Mouse (Mus musculus): Measurements from ENCODE around the gene Fam129b.
A peak's percentile ranks its signal among the peaks of the same experiment; 100 is the strongest.
"Not testable (repeated sequence)": the region's sequence is repeated elsewhere in the genome, so short reads cannot be mapped to it uniquely, and the experiment has no call there.

The Fam129b gene

GRCm38 (mm10) chr2:32875675-32876489 lies at the start of gene Fam129b:
TSS of gene Fam129b (plus strand) at chr2:32876114.
- DNase-seq (ENCODE audit: extremely low read depth, low read depth): no peak

GRCm38 (mm10) chr2:32828979-32829676 lies 46.8 kb upstream of the Fam129b start:
- no peak for DNase-seq (ENCODE audit: extremely low read depth, low read depth)

- no peak for DNase-seq (ENCODE audit: extremely low read depth, low read depth)
Measured at GRCm38 (mm10) chr2:32834496-32834895, 41.4 kb upstream of the Fam129b start.

- DNase-seq (ENCODE audit: extremely low read depth, low read depth): no peak
Measured at GRCm38 (mm10) chr2:32835588-32835987, 40.3 kb upstream of the Fam129b start.

DNA sequence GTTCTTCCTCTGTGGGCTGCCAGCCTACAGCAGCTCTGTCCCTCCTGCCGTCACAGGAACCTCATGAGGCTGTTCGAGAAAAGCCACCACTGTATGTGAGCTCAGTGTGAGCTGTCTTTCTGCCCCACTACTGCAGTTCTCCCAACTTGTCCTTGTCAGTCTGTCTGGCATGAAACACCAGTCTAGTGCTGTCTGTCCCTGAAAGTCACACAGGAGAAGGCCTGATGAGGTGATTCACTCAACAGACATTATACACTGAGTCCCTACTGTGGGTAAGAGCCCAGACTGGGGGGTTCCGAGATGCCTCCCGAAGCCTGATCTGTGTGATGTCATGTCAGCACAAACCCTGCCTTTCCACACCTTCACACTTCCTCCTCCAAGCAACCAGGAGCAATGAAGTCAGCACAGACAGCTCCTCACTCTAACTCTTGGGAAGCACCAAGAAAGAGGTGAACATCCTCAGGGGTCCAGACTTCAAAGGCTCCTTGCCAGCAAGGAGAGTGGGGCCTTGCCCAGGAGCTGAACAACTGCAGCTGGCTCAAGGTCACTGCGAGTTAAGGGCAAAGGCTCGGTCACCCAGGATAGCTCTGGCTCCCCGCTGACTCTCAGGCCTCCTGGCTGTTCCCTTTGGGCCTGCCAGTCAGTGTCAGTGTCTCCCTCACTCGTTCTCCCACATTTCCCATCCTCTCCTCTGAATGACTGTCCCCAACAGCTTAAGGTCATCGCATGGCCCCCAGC lies 37.6 kb upstream of the Fam129b start:
- no peak for DNase-seq (ENCODE audit: extremely low read depth, low read depth)

DNA sequence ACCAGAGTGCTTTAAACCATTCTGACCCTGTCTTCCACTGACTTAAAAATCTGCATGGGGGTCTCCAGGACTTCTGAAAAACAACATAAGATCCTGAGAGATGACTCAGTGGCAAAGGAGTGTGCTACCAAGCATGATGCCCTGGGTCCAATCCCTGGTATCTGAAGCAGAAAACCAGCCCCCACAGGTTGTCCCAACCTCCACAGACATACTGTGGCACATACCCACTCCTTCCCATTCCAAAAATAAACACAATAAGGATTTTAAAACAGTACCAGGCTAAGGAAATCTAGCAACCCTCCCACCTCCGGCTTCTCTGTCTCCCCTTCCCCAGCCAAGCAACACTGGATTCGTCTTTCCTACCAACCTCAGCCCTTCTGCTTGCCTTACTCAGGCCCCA lies 36.7 kb upstream of the Fam129b start:
- no peak for DNase-seq (ENCODE audit: extremely low read depth, low read depth)

GRCm38 (mm10) chr2:32841099-32841498 lies 34.8 kb upstream of the Fam129b start:
- DNase-seq (ENCODE audit: extremely low read depth, low read depth): no peak

GRCm38 (mm10) chr2:32842558-32842957 lies 33.4 kb upstream of the Fam129b start:
- DNase-seq (ENCODE audit: extremely low read depth, low read depth): no peak

GRCm38 (mm10) chr2:32845572-32846100 lies 30.3 kb upstream of the Fam129b start:
- DNase-seq (ENCODE audit: extremely low read depth, low read depth): no peak

- DNase-seq (ENCODE audit: extremely low read depth, low read depth): peak; percentile 34
Measured at GRCm38 (mm10) chr2:32846101-32846804, 29.7 kb upstream of the Fam129b start.

DNA sequence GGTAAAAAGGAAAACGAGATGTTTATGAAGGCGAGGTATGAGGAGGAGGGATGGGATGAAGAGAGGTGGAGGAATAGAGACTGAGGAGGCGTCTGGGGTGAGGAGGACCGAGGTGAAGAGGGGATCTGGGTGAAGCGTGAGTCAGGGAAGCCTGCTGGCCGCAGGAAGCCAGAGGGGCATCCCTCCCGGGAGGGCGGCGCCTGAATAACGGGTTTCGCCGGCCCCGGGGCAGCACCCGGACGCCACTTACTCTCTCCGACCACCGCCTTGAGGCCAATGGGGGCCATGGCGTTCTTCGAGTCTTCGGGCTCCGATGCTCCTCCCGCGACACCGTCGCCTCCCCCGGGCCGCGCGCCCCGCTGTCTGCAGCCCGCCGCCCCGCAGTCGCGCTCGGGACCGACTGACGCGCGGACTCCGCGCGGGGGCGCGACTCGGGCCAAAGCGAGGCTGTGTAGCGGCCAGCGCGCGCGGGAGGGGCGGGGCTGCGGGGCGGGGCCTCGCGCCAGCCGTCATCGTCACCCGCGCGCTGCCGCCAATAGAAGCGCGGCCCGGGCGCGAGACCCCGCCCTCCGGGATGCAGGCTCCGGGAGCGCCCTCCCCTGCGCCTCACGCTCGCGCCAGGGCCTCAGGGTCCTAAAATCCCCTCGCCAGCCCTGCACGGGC lies 29.0 kb upstream of the Fam129b start, which contains the start of gene Stxbp1:
Stxbp1 (minus strand) TSS at position 441 of the 663 bp plus-strand sequence.
- DNase-seq (ENCODE audit: extremely low read depth, low read depth): peak; percentile 47

DNA sequence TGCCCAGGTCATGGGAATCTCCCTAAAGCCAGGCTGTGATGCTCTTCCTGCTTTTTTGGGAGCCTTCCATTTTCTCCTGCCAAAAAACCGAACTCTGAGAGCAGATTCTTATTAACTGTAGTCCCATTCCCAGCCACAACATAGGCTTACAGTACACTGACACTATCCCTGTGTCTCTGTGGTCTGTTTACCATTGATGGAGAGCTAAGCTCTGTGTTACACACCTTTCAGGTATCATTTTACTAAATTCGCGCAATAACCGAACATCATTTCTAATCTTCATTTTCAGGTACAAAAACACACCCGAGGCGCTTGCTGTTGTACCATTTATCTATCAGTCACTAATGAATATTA lies 28.5 kb upstream of the Fam129b start:
- no peak for DNase-seq (ENCODE audit: extremely low read depth, low read depth)

DNA sequence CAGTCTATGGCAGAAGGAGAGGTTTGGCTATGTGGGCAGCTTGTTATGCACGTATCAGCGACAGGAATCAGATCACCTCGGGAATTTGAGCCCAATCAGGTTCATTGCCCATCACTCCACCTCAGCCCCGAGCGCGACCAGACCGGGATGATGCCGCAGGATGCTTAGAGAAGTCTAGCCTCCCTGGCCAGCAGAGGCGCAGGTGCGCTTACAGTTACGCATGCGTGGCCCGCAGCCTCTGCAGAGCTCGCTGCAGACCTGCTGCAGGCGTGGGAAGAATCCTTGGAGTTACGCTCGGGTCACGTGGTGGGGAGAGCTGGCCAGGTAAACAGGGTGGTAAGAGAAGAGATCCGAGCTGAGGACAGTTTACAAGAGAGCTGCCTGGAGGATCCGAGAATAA lies 23.8 kb upstream of the Fam129b start:
- DNase-seq (ENCODE audit: extremely low read depth, low read depth): no peak

- not testable (repeated sequence) for DNase-seq (ENCODE audit: extremely low read depth, low read depth)
Measured at GRCm38 (mm10) chr2:32853716-32854115, 22.2 kb upstream of the Fam129b start.

GRCm38 (mm10) chr2:32854206-32854605 lies 21.7 kb upstream of the Fam129b start:
- DNase-seq (ENCODE audit: extremely low read depth, low read depth): peak; percentile 64

DNA sequence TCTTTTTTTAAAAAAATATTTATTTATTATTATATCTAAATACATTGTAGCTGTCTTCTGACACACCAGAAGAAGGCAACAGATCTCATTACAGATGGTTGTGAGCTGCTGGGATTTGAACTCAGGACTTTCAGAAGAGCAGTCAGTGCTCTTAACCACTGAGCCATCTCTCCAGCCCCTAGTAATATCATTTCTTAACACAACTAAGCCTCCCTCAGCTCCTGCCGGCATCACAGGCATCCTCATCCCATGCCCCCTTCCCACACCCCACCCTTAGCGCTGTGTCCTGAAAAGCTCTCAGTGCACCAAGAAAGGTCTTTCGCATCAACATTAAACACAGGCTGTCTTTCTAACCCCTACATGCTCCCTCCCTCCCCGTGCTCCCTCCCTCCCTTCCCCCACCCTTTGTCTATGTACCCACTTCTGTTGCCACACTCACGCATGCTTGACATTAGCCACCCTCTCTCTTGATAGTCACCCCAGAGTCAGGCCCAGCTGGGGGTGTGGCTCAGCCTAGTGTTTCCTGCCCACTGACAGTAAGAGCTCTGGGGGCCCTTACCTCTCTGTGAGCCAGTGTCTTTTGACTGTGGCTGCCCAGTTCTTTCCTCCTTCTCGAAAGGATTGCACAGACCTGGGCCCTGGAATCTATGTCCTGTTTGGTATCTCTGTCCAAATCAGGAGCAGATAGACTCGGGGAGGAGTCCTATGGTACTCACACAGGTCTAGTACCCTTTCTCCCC lies 20.7 kb upstream of the Fam129b start:
- DNase-seq (ENCODE audit: extremely low read depth, low read depth): no peak

- DNase-seq (ENCODE audit: extremely low read depth, low read depth): no peak
Measured at GRCm38 (mm10) chr2:32855790-32856465, 20.0 kb upstream of the Fam129b start.

DNA sequence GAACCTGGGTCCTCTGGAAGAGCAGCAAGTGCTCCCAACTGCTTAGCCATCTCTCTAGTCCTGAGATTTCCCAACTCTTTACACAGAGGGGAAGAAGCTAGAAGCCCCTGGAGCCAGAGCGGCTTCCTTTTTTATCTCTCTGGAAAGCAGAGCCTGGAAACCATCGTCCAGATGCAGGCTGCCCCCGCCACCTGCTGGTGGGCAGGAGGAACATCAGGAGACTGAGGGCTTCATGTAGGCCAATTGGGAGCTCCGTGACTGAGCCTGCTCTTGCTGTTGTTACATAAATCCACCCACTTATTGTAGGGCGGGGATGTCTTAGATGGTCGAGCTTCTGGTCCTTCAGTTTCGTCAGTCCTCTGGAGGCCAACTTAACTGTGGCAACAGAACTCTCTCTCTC lies 18.3 kb upstream of the Fam129b start:
- DNase-seq (ENCODE audit: extremely low read depth, low read depth): peak; percentile 74

DNA sequence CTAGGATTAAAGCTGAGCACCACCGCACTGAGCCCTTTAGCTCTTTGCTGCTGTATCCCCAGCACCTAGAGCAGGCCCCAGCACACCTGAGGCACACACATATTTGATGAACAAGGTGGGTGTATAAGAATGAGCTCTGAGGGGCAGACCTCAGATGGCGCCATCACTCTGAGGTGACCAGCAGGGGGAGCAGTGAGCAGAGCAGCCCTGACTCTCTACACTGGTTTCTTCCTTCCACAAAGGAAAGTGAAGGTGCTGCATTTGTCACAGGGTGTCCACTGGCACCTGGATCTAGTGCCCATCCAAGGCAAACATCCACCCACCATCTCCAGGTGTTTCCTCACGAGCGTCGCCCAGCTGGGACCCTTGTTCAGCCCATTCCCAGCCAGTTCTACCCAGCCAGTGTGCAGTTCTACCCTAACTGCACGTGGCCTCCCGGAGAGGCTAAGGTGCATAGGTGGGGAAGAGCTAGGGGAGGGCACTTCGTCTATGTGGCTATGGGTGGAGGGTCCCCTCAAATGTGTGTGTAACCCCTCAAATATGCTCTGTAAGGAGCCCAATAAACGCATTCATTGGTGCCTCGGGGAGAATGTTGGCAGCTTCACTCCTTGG lies 16.8 kb upstream of the Fam129b start:
- no peak for DNase-seq (ENCODE audit: extremely low read depth, low read depth)

Data from MEL-GATA-1-ER (cell line).